Mouse (Mus musculus) intestine, embryonic 15.5 days (tissue): Measurements from ENCODE around the gene Cuedc1. TPM values are rescaled to one million over a fixed set of nuclear protein-coding genes. Genes with fewer than 3 reads are reported as not detected.
"Not testable (repeated sequence)": the region's sequence is repeated elsewhere in the genome, so short reads cannot be mapped to it uniquely, and the experiment has no call there.

Source experiments
- ATAC-seq: fragments of 200-750 bp; cut with Nextera tagmentation; 2 replicates; pipeline ENCODE4 v1.8.0; 2017; ENCODE audit warnings: moderate TSS enrichment, moderate library complexity
- H3K27ac ChIP-seq: fragments of 300-500 bp; sonication (generic); 2 replicates; pipeline ENCODE4 v1.5.1; 2015; ENCODE audit warnings: mild to moderate bottlenecking, inconsistent platforms
- H3K27me3 ChIP-seq: fragments of 300-500 bp; sonication (generic); replicated peaks from 2 replicates; pipeline ENCODE4 v1.6.1; 2015; ENCODE audit warnings: inconsistent platforms
- H3K36me3 ChIP-seq: fragments of 300-500 bp; sonication (generic); 2 replicates; pipeline ENCODE4 v1.6.1; 2015; ENCODE audit warnings: inconsistent platforms
- H3K4me1 ChIP-seq: fragments of 300-500 bp; sonication (generic); replicated peaks from 2 replicates; pipeline ENCODE4 v1.6.1; 2015; ENCODE audit warnings: inconsistent platforms
- H3K4me2 ChIP-seq: fragments of 300-500 bp; sonication (generic); replicated peaks from 2 replicates; pipeline ENCODE4 v1.6.1; 2015; ENCODE audit warnings: mild to moderate bottlenecking, inconsistent platforms
- H3K4me3 ChIP-seq: fragments of 300-500 bp; sonication (generic); replicated peaks from 2 replicates; pipeline ENCODE4 v1.5.1; 2015; ENCODE audit warnings: inconsistent platforms
- H3K9ac ChIP-seq: fragments of 300-500 bp; sonication (generic); 2 replicates; pipeline ENCODE4 v1.6.1; 2015; ENCODE audit warnings: inconsistent platforms
- H3K9me3 ChIP-seq: fragments of 300-500 bp; sonication (generic); 2 replicates; pipeline ENCODE4 v1.6.1; 2016; ENCODE audit warnings: inconsistent platforms
- WGBS: fragments of 180-500 bp; shearing (Covaris S2); methylation state at CpG from one replicate; pipeline ENCODE4 v1.1.7; 2015; 5-methylcytosine and 5-hydroxymethylcytosine counted together
- polyA plus RNA-seq: library from polyadenylated mRNA; unstranded; fragments of >200 nt; fragmentation: Nextera tagmentation; extraction: Ambion mirVana; gene quantifications from 2 replicates; pipeline ENCODE4 v1.2.1, GENCODE M21; 2015

The Cuedc1 gene
- polyA plus RNA-seq, 1 experiment from 2014 or later, result 14.2 TPM

GRCm38 (mm10) chr11:88188216-88188615 is 90.4 kb downstream of the Cuedc1 start:
- no peak overlapping the region for H3K4me2 ChIP-seq
- H3K4me1 ChIP-seq, result peaks cover 32% of the 10 kb centered on the region
- no peak overlapping the region for H3K9ac ChIP-seq
- H3K36me3 ChIP-seq, result 0 out of 2 replicates have a peak, but pooled peaks cover 3% of the 10 kb centered on the region
- H3K27ac ChIP-seq, result no peak overlapping the region
- H3K9me3 ChIP-seq, result no peaks in the 10 kb centered on the region
- peaks cover 17% of the 10 kb centered on the region; the same call in 1 of the 2 replicates for H3K27me3 ChIP-seq
- ATAC-seq, result no peak
- no peak overlapping the region for H3K4me3 ChIP-seq
- 64% methylated on average over 8 of the region's 8 CpGs for WGBS

- Histone ChIP-seq H3K27ac (no peak overlapping the region), H3K27me3 (peaks cover 21% of the 10 kb centered on the region), H3K36me3 (0 out of 2 replicates have a peak, but pooled peaks cover 3% of the 10 kb centered on the region), H3K4me2 (no peak overlapping the region), H3K4me3 (no peak overlapping the region), H3K9me3 (no peaks in the 10 kb centered on the region), H3K4me1 (peaks cover 36% of the 10 kb centered on the region), H3K9ac (no peak overlapping the region)
- no peak for ATAC-seq
- 89% methylated on average over 7 of the region's 7 CpGs for WGBS
Measured at GRCm38 (mm10) chr11:88188635-88189034, 90.8 kb downstream of the Cuedc1 start.

GRCm38 (mm10) chr11:88192595-88192994 is 94.7 kb downstream of the Cuedc1 start:
- no peak overlapping the region for H3K27ac ChIP-seq
- no peak overlapping the region; the same call in 1 of the 2 replicates for H3K4me2 ChIP-seq
- peaks cover 41% of the 10 kb centered on the region for H3K4me1 ChIP-seq
- no peaks in the 10 kb centered on the region for H3K36me3 ChIP-seq
- no peaks in the 10 kb centered on the region for H3K9me3 ChIP-seq
- WGBS, result 8% methylated on average over 4 of the region's 4 CpGs
- H3K27me3 ChIP-seq, result peaks cover 32% of the 10 kb centered on the region
- no peak overlapping the region for H3K9ac ChIP-seq
- no peak overlapping the region for H3K4me3 ChIP-seq
- ATAC-seq, result peak; percentile 53; the same call in 1 of the 2 replicates

- Histone ChIP-seq H3K9ac (peak overlapping the region; percentile 23; the same call in 1 of the 2 replicates), H3K4me1 (peaks cover 39% of the 10 kb centered on the region), H3K9me3 (no peaks in the 10 kb centered on the region), H3K4me3 (peak overlapping the region; percentile 22), H3K4me2 (peak overlapping the region; percentile 53), H3K27me3 (peaks cover 32% of the 10 kb centered on the region), H3K36me3 (no peaks in the 10 kb centered on the region), H3K27ac (no peak overlapping the region)
- WGBS, result 13% methylated on average over 34 of the region's 34 CpGs
- no peak for ATAC-seq
Measured at GRCm38 (mm10) chr11:88193098-88193823, 95.4 kb downstream of the Cuedc1 start.

GRCm38 (mm10) chr11:88193824-88194696 is 96.2 kb downstream of the Cuedc1 start:
- peak overlapping the region; percentile 53 for H3K4me2 ChIP-seq
- 24% methylated on average over 29 of the region's 29 CpGs for WGBS
- H3K4me3 ChIP-seq, result peak overlapping the region; percentile 22
- no peaks in the 10 kb centered on the region for H3K36me3 ChIP-seq
- no peak overlapping the region for H3K27ac ChIP-seq
- H3K27me3 ChIP-seq, result peaks cover 32% of the 10 kb centered on the region
- H3K9ac ChIP-seq, result peak overlapping the region; percentile 23; the same call in 1 of the 2 replicates
- peak; percentile 31; the same call in 1 of the 2 replicates for ATAC-seq
- H3K4me1 ChIP-seq, result peaks cover 39% of the 10 kb centered on the region
- no peaks in the 10 kb centered on the region for H3K9me3 ChIP-seq

- not testable (repeated sequence) for H3K9ac ChIP-seq, H3K4me2 ChIP-seq, H3K4me3 ChIP-seq, H3K36me3 ChIP-seq, H3K27ac ChIP-seq, ATAC-seq, H3K9me3 ChIP-seq
- peaks cover 32% of the 10 kb centered on the region for H3K27me3 ChIP-seq
- WGBS, result 82% methylated on average over 3 of the region's 3 CpGs
- H3K4me1 ChIP-seq, result peaks cover 39% of the 10 kb centered on the region
Measured at GRCm38 (mm10) chr11:88195699-88196098, 97.8 kb downstream of the Cuedc1 start.

- peaks cover 38% of the 10 kb centered on the region for H3K4me1 ChIP-seq
- H3K27ac ChIP-seq, result no peak overlapping the region
- 0% methylated on average over 2 of the region's 2 CpGs for WGBS
- H3K36me3 ChIP-seq, result no peaks in the 10 kb centered on the region
- H3K9me3 ChIP-seq, result no peaks in the 10 kb centered on the region
- H3K27me3 ChIP-seq, result peaks cover 23% of the 10 kb centered on the region
- H3K4me2 ChIP-seq, result no peak overlapping the region
- H3K9ac ChIP-seq, result no peak overlapping the region
- peak; percentile 46 for ATAC-seq
- H3K4me3 ChIP-seq, result no peak overlapping the region
Measured at GRCm38 (mm10) chr11:88197153-88197576, 99.3 kb downstream of the Cuedc1 start.

GRCm38 (mm10) chr11:88198223-88198622 is 100.4 kb downstream of the Cuedc1 start:
- 40% methylated on average over 4 of the region's 4 CpGs for WGBS

GRCm38 (mm10) chr11:88201172-88201571 is 103.3 kb downstream of the Cuedc1 start:
- no peaks in the 10 kb centered on the region for H3K9me3 ChIP-seq
- no peak overlapping the region for H3K9ac ChIP-seq
- 80% methylated on average over 2 of the region's 2 CpGs for WGBS
- no peak overlapping the region for H3K27ac ChIP-seq
- H3K27me3 ChIP-seq, result no peaks in the 10 kb centered on the region
- ATAC-seq, result no peak
- peaks cover 22% of the 10 kb centered on the region for H3K4me1 ChIP-seq
- no peak overlapping the region for H3K4me2 ChIP-seq
- no peaks in the 10 kb centered on the region for H3K36me3 ChIP-seq
- H3K4me3 ChIP-seq, result no peak overlapping the region

More at GRCm38 (mm10) chr11:88198223-88198622, 100.4 kb downstream of the Cuedc1 start:
- Histone ChIP-seq H3K4me2 (no peak overlapping the region), H3K27me3 (peaks cover 14% of the 10 kb centered on the region), H3K36me3 (no peaks in the 10 kb centered on the region), H3K9ac (no peak overlapping the region), H3K27ac (no peak overlapping the region), H3K4me3 (no peak overlapping the region), H3K9me3 (no peaks in the 10 kb centered on the region), H3K4me1 (peaks cover 29% of the 10 kb centered on the region)
- ATAC-seq, result no peak

- Histone ChIP-seq H3K4me2 (no peak overlapping the region), H3K36me3 (no peaks in the 10 kb centered on the region), H3K27me3 (no peaks in the 10 kb centered on the region), H3K9ac (no peak overlapping the region), H3K4me1 (peaks cover 15% of the 10 kb centered on the region), H3K9me3 (no peaks in the 10 kb centered on the region), H3K4me3 (no peak overlapping the region), H3K27ac (no peak overlapping the region)
- ATAC-seq, result no peak
- 28% methylated on average over 2 of the region's 2 CpGs for WGBS
Measured at GRCm38 (mm10) chr11:88202077-88202476, 104.2 kb downstream of the Cuedc1 start.

- peak; percentile 97 for ATAC-seq
- H3K9ac ChIP-seq, result peak within 1 kb of the TSS; percentile 64
- under 1% methylated on average over 51 of the region's 51 CpGs for WGBS
Measured at GRCm38 (mm10) chr11:88203712-88204532, 106.1 kb downstream of the Cuedc1 start, which contains the start of gene Mrps23. Gene Mrps23 (plus strand): TSS chr11:88204388.

More at GRCm38 (mm10) chr11:88203712-88204532, 106.1 kb downstream of the Cuedc1 start, which contains the start of gene Mrps23:
- Histone ChIP-seq H3K4me2 (peak within 1 kb of the TSS; percentile 72), H3K4me3 (peak within 1 kb of the TSS; percentile 63), H3K9me3 (no peaks in the 10 kb centered on the region), H3K27me3 (no peaks in the 10 kb centered on the region), H3K4me1 (peaks cover 9% of the 10 kb centered on the region), H3K36me3 (0 out of 2 replicates have a peak, but pooled peaks cover 3% of the 10 kb centered on the region), H3K27ac (peak within 1 kb of the TSS; percentile 91)
